Mouse (Mus musculus): ENCODE data around the gene Apon. TPM values are rescaled to one million over a fixed set of nuclear protein-coding genes. Genes with fewer than 3 reads are reported as not detected.

The Apon gene
- polyA plus RNA-seq, 1 experiment from 2014 or later, result not detected

- H3K27ac ChIP-seq (ENCODE audit: low read depth, low read length), result no peak overlapping the region
- 72% methylated on average over 18 of the region's 18 CpGs for WGBS
- peaks cover 12% of the 10 kb centered on the region for H3K36me3 ChIP-seq (ENCODE audit: control insufficient read depth, insufficient read depth)
- no peaks in the 10 kb centered on the region for H3K27me3 ChIP-seq (replicated peaks; ENCODE audit: control insufficient read depth, insufficient read depth, low read length)
- no peaks in the 10 kb centered on the region for H3K9me3 ChIP-seq (ENCODE audit: control insufficient read depth)
- TF ChIP-seq CTCF (IDR thresholded peaks at IDR 0.05; ENCODE audit: low read depth), result no peak
- H3K4me2 ChIP-seq (replicated peaks; ENCODE audit: low read depth), result no peak overlapping the region
- no peaks in the 10 kb centered on the region for H3K4me1 ChIP-seq (replicated peaks; ENCODE audit: control insufficient read depth, insufficient read depth, low read length)
- H3K4me3 ChIP-seq (ENCODE audit: low read depth, low read length), result no peak overlapping the region
- no peak for ATAC-seq
- H3K9ac ChIP-seq (ENCODE audit: low read depth, low read length), result no peak overlapping the region
Observed at GRCm38 (mm10) chr10:128240131-128240530, 13.8 kb upstream of the Apon start.

GRCm38 (mm10) chr10:128243252-128243651 is 10.6 kb upstream of the Apon start:
- no peaks in the 10 kb centered on the region for H3K9me3 ChIP-seq (ENCODE audit: control insufficient read depth)
- H3K27me3 ChIP-seq (replicated peaks; ENCODE audit: control insufficient read depth, insufficient read depth, low read length), result no peaks in the 10 kb centered on the region
- no peak for TF ChIP-seq CTCF (IDR thresholded peaks at IDR 0.05; ENCODE audit: low read depth)
- H3K36me3 ChIP-seq (ENCODE audit: control insufficient read depth, insufficient read depth), result peaks cover 28% of the 10 kb centered on the region
- no peaks in the 10 kb centered on the region for H3K4me1 ChIP-seq (replicated peaks; ENCODE audit: control insufficient read depth, insufficient read depth, low read length)
- WGBS, result 85% methylated on average over 8 of the region's 8 CpGs
- H3K4me2 ChIP-seq (replicated peaks; ENCODE audit: low read depth), result no peak overlapping the region
- H3K9ac ChIP-seq (ENCODE audit: low read depth, low read length), result no peak overlapping the region
- no peak overlapping the region for H3K4me3 ChIP-seq (ENCODE audit: low read depth, low read length)
- ATAC-seq, result no peak
- H3K27ac ChIP-seq (ENCODE audit: low read depth, low read length), result no peak overlapping the region

- Histone ChIP-seq H3K4me3 (ENCODE audit: low read depth, low read length) (no peak overlapping the region), H3K27ac (ENCODE audit: low read depth, low read length) (peak overlapping the region; percentile 46; the same call in 1 of the 2 replicates), H3K27me3 (replicated peaks; ENCODE audit: control insufficient read depth, insufficient read depth, low read length) (no peaks in the 10 kb centered on the region), H3K4me2 (replicated peaks; ENCODE audit: low read depth) (no peak overlapping the region), H3K36me3 (ENCODE audit: control insufficient read depth, insufficient read depth) (peaks cover 28% of the 10 kb centered on the region), H3K9ac (ENCODE audit: low read depth, low read length) (no peak overlapping the region), H3K9me3 (ENCODE audit: control insufficient read depth) (no peaks in the 10 kb centered on the region), H3K4me1 (replicated peaks; ENCODE audit: control insufficient read depth, insufficient read depth, low read length) (no peaks in the 10 kb centered on the region)
- ATAC-seq, result no peak
- no peak for TF ChIP-seq CTCF (IDR thresholded peaks at IDR 0.05; ENCODE audit: low read depth)
- 93% methylated on average over 15 of the region's 15 CpGs for WGBS
Observed at GRCm38 (mm10) chr10:128244121-128244520, 9.8 kb upstream of the Apon start.

- no peak overlapping the region; the same call in 1 of the 2 replicates for H3K4me2 ChIP-seq (replicated peaks; ENCODE audit: low read depth)
- peaks cover 53% of the 10 kb centered on the region for H3K36me3 ChIP-seq (ENCODE audit: control insufficient read depth, insufficient read depth)
- WGBS, result 77% methylated on average over 17 of the region's 17 CpGs
- ATAC-seq, result no peak
- H3K9me3 ChIP-seq (ENCODE audit: control insufficient read depth), result no peaks in the 10 kb centered on the region
- H3K9ac ChIP-seq (ENCODE audit: low read depth, low read length), result no peak overlapping the region
- no peaks in the 10 kb centered on the region for H3K4me1 ChIP-seq (replicated peaks; ENCODE audit: control insufficient read depth, insufficient read depth, low read length)
- no peak for TF ChIP-seq CTCF (IDR thresholded peaks at IDR 0.05; ENCODE audit: low read depth)
- no peak overlapping the region for H3K27ac ChIP-seq (ENCODE audit: low read depth, low read length)
- no peaks in the 10 kb centered on the region for H3K27me3 ChIP-seq (replicated peaks; ENCODE audit: control insufficient read depth, insufficient read depth, low read length)
- no peak overlapping the region for H3K4me3 ChIP-seq (ENCODE audit: low read depth, low read length)
Observed at GRCm38 (mm10) chr10:128247020-128247732, 6.7 kb upstream of the Apon start.

- peaks cover 45% of the 10 kb centered on the region for H3K36me3 ChIP-seq (ENCODE audit: control insufficient read depth, insufficient read depth)
Observed at GRCm38 (mm10) chr10:128250565-128250964, 3.3 kb upstream of the Apon start.

GRCm38 (mm10) chr10:128255925-128256324 is 2.0 kb downstream of the Apon start:
- Histone ChIP-seq H3K9ac (ENCODE audit: low read depth, low read length) (no peak overlapping the region), H3K36me3 (ENCODE audit: control insufficient read depth, insufficient read depth) (peaks cover 16% of the 10 kb centered on the region), H3K4me3 (ENCODE audit: low read depth, low read length) (no peak overlapping the region), H3K27ac (ENCODE audit: low read depth, low read length) (no peak overlapping the region), H3K4me2 (replicated peaks; ENCODE audit: low read depth) (no peak overlapping the region), H3K9me3 (ENCODE audit: control insufficient read depth) (no peaks in the 10 kb centered on the region), H3K27me3 (replicated peaks; ENCODE audit: control insufficient read depth, insufficient read depth, low read length) (no peaks in the 10 kb centered on the region), H3K4me1 (replicated peaks; ENCODE audit: control insufficient read depth, insufficient read depth, low read length) (no peaks in the 10 kb centered on the region)
- 85% methylated on average over 8 of the region's 8 CpGs for WGBS
- ATAC-seq, result no peak
- no peak for TF ChIP-seq CTCF (IDR thresholded peaks at IDR 0.05; ENCODE audit: low read depth)

More at GRCm38 (mm10) chr10:128250565-128250964, 3.3 kb upstream of the Apon start:
- Histone ChIP-seq H3K4me3 (ENCODE audit: low read depth, low read length) (no peak overlapping the region), H3K9me3 (ENCODE audit: control insufficient read depth) (no peaks in the 10 kb centered on the region), H3K27me3 (replicated peaks; ENCODE audit: control insufficient read depth, insufficient read depth, low read length) (no peaks in the 10 kb centered on the region), H3K4me1 (replicated peaks; ENCODE audit: control insufficient read depth, insufficient read depth, low read length) (no peaks in the 10 kb centered on the region), H3K4me2 (replicated peaks; ENCODE audit: low read depth) (no peak overlapping the region), H3K27ac (ENCODE audit: low read depth, low read length) (no peak overlapping the region), H3K9ac (ENCODE audit: low read depth, low read length) (no peak overlapping the region)
- WGBS, result 92% methylated on average over 13 of the region's 13 CpGs
- no peak for TF ChIP-seq CTCF (IDR thresholded peaks at IDR 0.05; ENCODE audit: low read depth)
- no peak for ATAC-seq

Data from intestine, postnatal 0 days (tissue).